Mouse (Mus musculus) myocyte (in vitro differentiated cells): ENCODE results near the gene Rapsn. TPM values are rescaled to one million over a fixed set of nuclear protein-coding genes. Genes with fewer than 3 reads are reported as not detected.

ENCODE experiments used
- H3K27me3 ChIP-seq: one replicate; pipeline ENCODE4 v1.6.1; 2011; ENCODE audit not compliant: control insufficient read depth, insufficient read depth, insufficient read length
- H3K36me3 ChIP-seq: one replicate; pipeline ENCODE4 v1.6.1; 2011; ENCODE audit not compliant: control insufficient read depth, insufficient read depth
- H3K4me2 ChIP-seq: one replicate; pipeline ENCODE4 v1.6.1; 2011; ENCODE audit warnings: low read depth, control low read depth
- H3K4me3 ChIP-seq: one replicate; pipeline ENCODE4 v1.5.1; 2011; ENCODE audit warnings: mild to moderate bottlenecking, control low read depth, moderate library complexity
- H3K79me2 ChIP-seq: one replicate; pipeline ENCODE4 v1.6.1; 2011; ENCODE audit not compliant: control insufficient read depth, insufficient read depth
- H3ac ChIP-seq: one replicate; pipeline ENCODE4 v1.6.1; 2011; ENCODE audit not compliant: control insufficient read depth, insufficient read length
- CEBPB ChIP-seq: IDR thresholded peaks from 2 replicates; pipeline ENCODE4 v1.6.1; 2011; ENCODE audit warnings: mild to moderate bottlenecking, moderate library complexity; ENCODE audit not compliant: poor library complexity, insufficient read depth, severe bottlenecking
- E2F4 ChIP-seq: IDR thresholded peaks from one replicate; pipeline ENCODE4 v1.6.1; 2011; ENCODE audit warnings: mild to moderate bottlenecking, control low read depth, moderate library complexity; ENCODE audit not compliant: insufficient read depth
- MAX ChIP-seq: IDR thresholded peaks from one replicate; pipeline ENCODE4 v1.6.1; 2011; ENCODE audit warnings: low read depth, mild to moderate bottlenecking, control low read depth
- MYOD1 ChIP-seq, 3 experiments: IDR thresholded peaks; one replicate each; pipeline ENCODE4 v1.6.1; 2011; ENCODE audit warnings: control low read depth in 2 of 3, low read depth in 2 of 3, mild to moderate bottlenecking in 2 of 3, moderate library complexity in 1 of 3; ENCODE audit not compliant: insufficient read length in 2 of 3, control insufficient read depth in 1 of 3
- MYOG ChIP-seq, 3 experiments: IDR thresholded peaks; one replicate each; pipeline ENCODE4 v1.6.1; 2011; ENCODE audit warnings: control low read depth in 2 of 3, low read depth in 2 of 3, mild to moderate bottlenecking in 2 of 3; ENCODE audit not compliant: insufficient read length in 2 of 3, control insufficient read depth in 1 of 3, insufficient read depth in 1 of 3
- POLR2A ChIP-seq: IDR thresholded peaks from one replicate; pipeline ENCODE4 v1.6.1; 2011; ENCODE audit warnings: low read depth, mild to moderate bottlenecking, control low read depth, moderate library complexity; ENCODE audit not compliant: insufficient read length
- POLR2AphosphoS2 ChIP-seq: IDR thresholded peaks from one replicate; pipeline ENCODE4 v1.6.1; 2011; ENCODE audit warnings: low read depth, control low read depth; ENCODE audit not compliant: insufficient read length
- REST ChIP-seq: IDR thresholded peaks from one replicate; pipeline ENCODE4 v1.6.1; 2011; ENCODE audit warnings: mild to moderate bottlenecking, control low read depth, moderate library complexity; ENCODE audit not compliant: insufficient read depth, insufficient read length
- SRF ChIP-seq: IDR thresholded peaks from one replicate; pipeline ENCODE4 v1.6.1; 2011; ENCODE audit warnings: low read depth; ENCODE audit not compliant: control insufficient read depth, insufficient read length
- TCF12 ChIP-seq: IDR thresholded peaks from one replicate; pipeline ENCODE4 v1.6.1; 2011; ENCODE audit warnings: mild to moderate bottlenecking, control low read depth; ENCODE audit not compliant: poor library complexity, insufficient read depth, severe bottlenecking
- TCF3 ChIP-seq: IDR thresholded peaks from one replicate; pipeline ENCODE4 v1.6.1; 2011; ENCODE audit warnings: low read depth, control low read depth; ENCODE audit not compliant: insufficient read length
- USF1 ChIP-seq: IDR thresholded peaks from one replicate; pipeline ENCODE4 v1.6.1; 2011; ENCODE audit warnings: low read depth, mild to moderate bottlenecking, control low read depth, moderate library complexity
- polyA plus RNA-seq: library from polyadenylated mRNA; unstranded; fragments of >200 nt; fragmentation: generic; extraction: Trizol; gene quantifications from one replicate; pipeline ENCODE4 v1.2.1, GENCODE M21; 2012; ENCODE audit warnings: missing spikeins

The Rapsn gene
- polyA plus RNA-seq, 1 experiment = 199 TPM

- Histone ChIP-seq H3K27me3 (no peaks in the 10 kb centered on the region), H3K36me3 (peaks cover 21% of the 10 kb centered on the region), H3K4me3 (no peak overlapping the region), H3K79me2 (peaks cover under 1% of the 10 kb centered on the region), H3K4me2 (peak overlapping the region; percentile 54), H3ac (no peak overlapping the region)
- TF ChIP-seq POLR2AphosphoS2 (peak; percentile 68), TCF12 (peak; percentile 72), MYOD1 (IDR thresholded peaks at IDR 0.05; ENCODE audit: control insufficient read depth in 1 of 3, insufficient read length in 2 of 3, low read depth in 2 of 3) (peak; percentile 84 to 96 (median 93)), TCF3 (peak; percentile 78), USF1 (no peak), MYOG (IDR thresholded peaks at IDR 0.05; ENCODE audit: control insufficient read depth in 1 of 3, insufficient read depth in 1 of 3, insufficient read length in 2 of 3, low read depth in 2 of 3) (peak; percentile 90 to 98 (median 95))
Observed at GRCm38 (mm10) chr2:91060544-91061355, 25.3 kb downstream of the Rapsn start.

- H3ac ChIP-seq = peak overlapping the region; percentile 3
- no peaks in the 10 kb centered on the region for H3K27me3 ChIP-seq
- H3K79me2 ChIP-seq = no peaks in the 10 kb centered on the region
- H3K4me2 ChIP-seq = peak overlapping the region; percentile 76
- peaks cover 16% of the 10 kb centered on the region for H3K36me3 ChIP-seq
- peak; percentile 68 for TF ChIP-seq POLR2A
- no peak for TF ChIP-seq E2F4
- TF ChIP-seq MYOG (IDR thresholded peaks at IDR 0.05; ENCODE audit: control insufficient read depth in 1 of 3, insufficient read depth in 1 of 3, insufficient read length in 2 of 3, low read depth in 2 of 3) = peak; percentile 17 to 78 (median 45)
- no peak for TF ChIP-seq TCF3
- TF ChIP-seq POLR2AphosphoS2 = peak; percentile 91
- TF ChIP-seq USF1 = no peak
- no peak for TF ChIP-seq MAX
- no peak for TF ChIP-seq SRF
- TF ChIP-seq MYOD1 (IDR thresholded peaks at IDR 0.05; ENCODE audit: control insufficient read depth in 1 of 3, insufficient read length in 2 of 3, low read depth in 2 of 3) = peak in 2 of 3 experiments; percentile 50 to 77
- 0 out of 2 replicates have a peak, but pooled peaks have one; percentile 16 for TF ChIP-seq CEBPB
- TF ChIP-seq REST = no peak
- TF ChIP-seq TCF12 = peak; percentile 70
- peak overlapping the region; percentile 18 for H3K4me3 ChIP-seq
Observed at GRCm38 (mm10) chr2:91061849-91062481, 26.5 kb downstream of the Rapsn start.

GRCm38 (mm10) chr2:91062779-91063606, 27.6 kb downstream of the Rapsn start:
- H3K79me2 ChIP-seq = no peaks in the 10 kb centered on the region
- H3ac ChIP-seq = peak overlapping the region; percentile 3
- peak; percentile 10 to 87 (median 77) for TF ChIP-seq MYOD1 (IDR thresholded peaks at IDR 0.05; ENCODE audit: control insufficient read depth in 1 of 3, insufficient read length in 2 of 3, low read depth in 2 of 3)
- peak; percentile 32 for TF ChIP-seq POLR2AphosphoS2
- TF ChIP-seq SRF = no peak
- peak in 2 of 3 experiments; percentile 53 to 81 for TF ChIP-seq MYOG (IDR thresholded peaks at IDR 0.05; ENCODE audit: control insufficient read depth in 1 of 3, insufficient read depth in 1 of 3, insufficient read length in 2 of 3, low read depth in 2 of 3)
- H3K4me3 ChIP-seq = peak overlapping the region; percentile 18
- peaks cover 16% of the 10 kb centered on the region for H3K36me3 ChIP-seq
- H3K4me2 ChIP-seq = peak overlapping the region; percentile 76
- no peaks in the 10 kb centered on the region for H3K27me3 ChIP-seq

GRCm38 (mm10) chr2:91064211-91064610, 28.8 kb downstream of the Rapsn start:
- Histone ChIP-seq H3K4me2 (no peak overlapping the region), H3K36me3 (peaks cover 13% of the 10 kb centered on the region), H3K79me2 (no peaks in the 10 kb centered on the region), H3ac (no peak overlapping the region), H3K27me3 (no peaks in the 10 kb centered on the region), H3K4me3 (no peak overlapping the region)
- no peak for TF ChIP-seq MYOD1 (IDR thresholded peaks at IDR 0.05; ENCODE audit: control insufficient read depth in 1 of 3, insufficient read length in 2 of 3, low read depth in 2 of 3)
- TF ChIP-seq MAX = no peak
- no peak for TF ChIP-seq USF1
- TF ChIP-seq SRF = no peak
- TF ChIP-seq TCF3 = no peak
- no peak for TF ChIP-seq MYOG (IDR thresholded peaks at IDR 0.05; ENCODE audit: control insufficient read depth in 1 of 3, insufficient read depth in 1 of 3, insufficient read length in 2 of 3, low read depth in 2 of 3)
- no peak for TF ChIP-seq TCF12
- no peak for TF ChIP-seq POLR2AphosphoS2
- no peak for TF ChIP-seq REST
- no peak for TF ChIP-seq E2F4
- TF ChIP-seq POLR2A = no peak
